ENCODE assay signal across 7 mouse cellular contexts in genomic region chr2:135711925-135712288, GRCm38 (mm10). TPM values are rescaled to one million over a fixed set of nuclear protein-coding genes. Genes with fewer than 3 reads are reported as not detected.
DNase-seq lines count a peak whose midpoint lies in the region; ATAC-seq and TF ChIP-seq lines count a peak whose summit lies in the region.

No protein-coding gene starts in this region.

- peak; percentile 66 for DNase-seq in brain, adult 2 months (ENCODE audit: low read depth, low spot score)
- peak; percentile 86 for DNase-seq in kidney, postnatal 0 days (ENCODE audit: low spot score)
- no peak for DNase-seq in liver, embryonic 13.5 days
- peak; percentile 31 for DNase-seq in neural tube, embryonic 10.5 days (ENCODE audit: extremely low spot score, low spot score)
- peak; percentile 88 for DNase-seq in testis, postnatal 14 days (ENCODE audit: low spot score)

- H3K36me3 ChIP-seq in forebrain, embryonic 13.5 days (ENCODE audit: poor library complexity, severe bottlenecking) = no peaks in the 10 kb centered on the region
- no peaks in the 10 kb centered on the region for H3K36me3 ChIP-seq in heart, embryonic 14.5 days (ENCODE audit: control insufficient read depth, insufficient read depth, low read length)
- no peaks in the 10 kb centered on the region for H3K36me3 ChIP-seq in kidney, postnatal 0 days (ENCODE audit: insufficient read depth, low read length)
- H3K36me3 ChIP-seq in liver, embryonic 13.5 days = no peaks in the 10 kb centered on the region

- peak overlapping the region; percentile 24 for H3K4me3 ChIP-seq in forebrain, embryonic 13.5 days
- peak overlapping the region in 1 of 2 experiments; percentile 16; a peak in 2 of 4 replicates for H3K4me3 ChIP-seq in heart, embryonic 14.5 days (ENCODE audit: control insufficient read depth in 1 of 2, insufficient read depth in 1 of 2, low read depth in 1 of 2, low read length in 2 of 2)
- H3K4me3 ChIP-seq in kidney, postnatal 0 days (replicated peaks; ENCODE audit: low read depth, low read length) = no peak overlapping the region
- H3K4me3 ChIP-seq in liver, embryonic 13.5 days (replicated peaks) = no peak overlapping the region

- peak overlapping the region; percentile 52 for H3K4me2 ChIP-seq in forebrain, embryonic 13.5 days
- H3K4me2 ChIP-seq in heart, embryonic 14.5 days (ENCODE audit: low read length) = peak overlapping the region; percentile 53
- peak overlapping the region; percentile 30; the same call in 1 of the 2 replicates for H3K4me2 ChIP-seq in kidney, postnatal 0 days (ENCODE audit: low read length)
- H3K4me2 ChIP-seq in liver, embryonic 13.5 days = no peak overlapping the region

- no peaks in the 10 kb centered on the region for H3K9me3 ChIP-seq in forebrain, embryonic 13.5 days (replicated peaks)
- no peaks in the 10 kb centered on the region for H3K9me3 ChIP-seq in heart, embryonic 14.5 days (ENCODE audit: control insufficient read depth, low read length)
- no peaks in the 10 kb centered on the region for H3K9me3 ChIP-seq in kidney, postnatal 0 days (replicated peaks; ENCODE audit: low read length)
- H3K9me3 ChIP-seq in liver, embryonic 13.5 days (replicated peaks) = no peaks in the 10 kb centered on the region

- peak; percentile 91 for ATAC-seq in forebrain, embryonic 13.5 days
- ATAC-seq in heart, embryonic 14.5 days (ENCODE audit: insufficient number of reproducible peaks, insufficient read depth, low FRiP score, low read depth) = peak; percentile 83
- ATAC-seq in kidney, postnatal 0 days (replicated peaks; ENCODE audit: low FRiP score, low read depth) = peak; percentile 70; the same call in 1 of the 2 replicates
- ATAC-seq in liver, embryonic 13.5 days (ENCODE audit: low read depth) = 0 out of 2 replicates have a peak, but pooled peaks have one; percentile 46

- peaks cover 45% of the 10 kb centered on the region for H3K4me1 ChIP-seq in forebrain, embryonic 13.5 days
- H3K4me1 ChIP-seq in heart, embryonic 14.5 days (ENCODE audit: control insufficient read depth in 2 of 2, insufficient read depth in 2 of 2, low read length in 2 of 2) = peaks cover 14 to 48% of the 10 kb centered on the region in 2 experiments
- 0 out of 2 replicates have a peak, but pooled peaks cover 4% of the 10 kb centered on the region for H3K4me1 ChIP-seq in kidney, postnatal 0 days (replicated peaks; ENCODE audit: insufficient read depth, low read length)
- peaks cover 31% of the 10 kb centered on the region for H3K4me1 ChIP-seq in liver, embryonic 13.5 days (replicated peaks)

- WGBS in forebrain, embryonic 13.5 days = 2% methylated on average over 8 of the region's 8 CpGs
- 5% methylated on average over 8 of the region's 8 CpGs for WGBS in heart, embryonic 14.5 days
- WGBS in kidney, postnatal 0 days = 19% methylated on average over 8 of the region's 8 CpGs
- WGBS in liver, embryonic 13.5 days (ENCODE audit: insufficient replicate concordance) = 32% methylated on average over 8 of the region's 8 CpGs

- peak overlapping the region; percentile 79; the same call in 1 of the 2 replicates for H3K27ac ChIP-seq in forebrain, embryonic 13.5 days
- peak overlapping the region; percentile 8 to 93; a peak in 2 of 4 replicates for H3K27ac ChIP-seq in heart, embryonic 14.5 days (replicated peaks in 1 of 2; ENCODE audit: control insufficient read depth in 1 of 2, insufficient read depth in 1 of 2, low read depth in 2 of 2, low read length in 2 of 2)
- peak overlapping the region; percentile 62 for H3K27ac ChIP-seq in kidney, postnatal 0 days
- H3K27ac ChIP-seq in liver, embryonic 13.5 days = no peak overlapping the region

- no peaks in the 10 kb centered on the region for H3K27me3 ChIP-seq in forebrain, embryonic 13.5 days
- no peaks in the 10 kb centered on the region for H3K27me3 ChIP-seq in heart, embryonic 14.5 days (ENCODE audit: control insufficient read depth, insufficient read depth, low read length)
- no peaks in the 10 kb centered on the region for H3K27me3 ChIP-seq in kidney, postnatal 0 days (ENCODE audit: insufficient read depth, low read length)
- no peaks in the 10 kb centered on the region for H3K27me3 ChIP-seq in liver, embryonic 13.5 days

- peak; percentile 24; the same call in 1 of the 2 replicates for TF ChIP-seq CTCF in kidney, postnatal 0 days (IDR thresholded peaks at IDR 0.05; ENCODE audit: low read depth)

- no peak overlapping the region for H3K9ac ChIP-seq in forebrain, embryonic 13.5 days
- H3K9ac ChIP-seq in heart, embryonic 14.5 days (ENCODE audit: low read length) = peak overlapping the region; percentile 65; the same call in 1 of the 2 replicates
- H3K9ac ChIP-seq in kidney, postnatal 0 days (ENCODE audit: low read depth, low read length) = no peak overlapping the region
- H3K9ac ChIP-seq in liver, embryonic 13.5 days = no peak overlapping the region

RNA-seq across cellular contexts. Expression of gene Plcb4, which starts 53.1 kb away (rescaled TPM):
- polyA plus RNA-seq in forebrain, embryonic 13.5 days (2015; fragmentation: Nextera tagmentation; extraction: Ambion mirVana) = 18.6 and 19.4 TPM in 2 replicates
- 38.8 and 44.9 TPM in 2 replicates for polyA plus RNA-seq in heart, embryonic 14.5 days (2014; fragmentation: Nextera tagmentation; extraction: Ambion mirVana)
- 8.6 and 11.9 TPM in 2 replicates for polyA plus RNA-seq in kidney, postnatal 0 days (2015; fragmentation: Nextera tagmentation; extraction: Ambion mirVana)
- 3.1 and 3.8 TPM in 2 replicates for polyA plus RNA-seq in liver, embryonic 13.5 days (2015; fragmentation: Nextera tagmentation; extraction: Ambion mirVana)
